Mouse (Mus musculus) stomach, postnatal 0 days (tissue): ENCODE results near the gene Camp.
A peak's percentile ranks its signal among the peaks of the same experiment; 100 is the strongest.

ENCODE experiments used
- CTCF ChIP-seq: IDR thresholded peaks from 2 replicates; pipeline ENCODE4 v1.5.1; 2016; ENCODE audit warnings: antibody characterized with exemption, low read depth, mild to moderate bottlenecking, moderate library complexity
- EP300 ChIP-seq: optimal IDR thresholded peaks from 2 replicates; pipeline ENCODE3; 2016; ENCODE audit warnings: antibody characterized with exemption

DNA sequence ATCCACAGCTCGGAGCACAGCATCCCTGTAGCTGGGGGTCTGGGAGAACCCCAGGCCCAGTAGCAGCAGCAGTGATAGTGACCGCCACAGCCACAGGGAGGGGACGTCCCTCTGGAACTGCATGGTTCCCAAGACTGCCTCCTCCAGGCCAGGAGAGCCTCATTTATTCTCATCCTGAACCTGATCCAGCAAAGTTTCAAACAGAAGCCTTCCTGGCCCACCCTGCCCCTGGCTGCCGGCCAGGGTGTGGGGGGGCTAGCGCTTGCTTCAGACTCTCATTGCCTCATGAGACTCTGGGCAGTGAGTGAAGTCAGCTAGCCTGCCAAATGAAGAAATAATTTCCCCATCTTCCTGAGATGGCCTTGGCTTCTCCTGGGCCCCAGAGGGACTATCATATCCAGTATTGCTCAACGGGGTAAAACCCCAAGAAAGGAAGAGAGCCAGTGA, at the start of gene Camp:
- TF ChIP-seq CTCF (peak; percentile 25; the same call in 1 of the 2 replicates), EP300 (no peak)
